Mouse (Mus musculus) hindbrain, postnatal 0 days (tissue): ENCODE data around the gene Megf11. TPM values are rescaled to one million over a fixed set of nuclear protein-coding genes. Genes with fewer than 3 reads are reported as not detected.
"Not testable (repeated sequence)": the region's sequence is repeated elsewhere in the genome, so short reads cannot be mapped to it uniquely, and the experiment has no call there.

Source experiments
- ATAC-seq: fragments of 200-750 bp; cut with Nextera tagmentation; 2 replicates; pipeline ENCODE4 v1.8.0; 2017; ENCODE audit warnings: mild to moderate bottlenecking, moderate TSS enrichment, moderate library complexity
- DNase-seq: peaks from one replicate; pipeline ENCODE4 v3.0.0-alpha.2; 2015; ENCODE audit warnings: low spot score
- H3K27ac ChIP-seq: fragments of 300-500 bp; sonication (generic); 2 replicates; pipeline ENCODE4 v1.5.1; 2014; ENCODE audit warnings: mild to moderate bottlenecking
- H3K27me3 ChIP-seq: fragments of 300-500 bp; sonication (generic); 2 replicates; pipeline ENCODE4 v1.6.1; 2014; ENCODE audit warnings: low read length, mixed read lengths; ENCODE audit not compliant: insufficient read depth
- H3K36me3 ChIP-seq: fragments of 300-500 bp; sonication (generic); 2 replicates; pipeline ENCODE4 v1.6.1; 2014; ENCODE audit warnings: low read length, mixed read lengths; ENCODE audit not compliant: insufficient read depth
- H3K4me1 ChIP-seq: fragments of 300-500 bp; sonication (generic); 2 replicates; pipeline ENCODE4 v1.6.1; 2014; ENCODE audit warnings: antibody characterized with exemption, low read length, mixed read lengths; ENCODE audit not compliant: insufficient read depth
- H3K4me2 ChIP-seq: fragments of 300-500 bp; sonication (generic); 2 replicates; pipeline ENCODE4 v1.6.1; 2014; ENCODE audit warnings: low read depth, mild to moderate bottlenecking, low read length, moderate library complexity, mixed read lengths
- H3K4me3 ChIP-seq: fragments of 300-500 bp; sonication (generic); 2 replicates; pipeline ENCODE4 v1.5.1; 2014; ENCODE audit warnings: low read length
- H3K9ac ChIP-seq: fragments of 300-500 bp; sonication (generic); replicated peaks from 2 replicates; pipeline ENCODE4 v1.6.1; 2014; ENCODE audit warnings: mild to moderate bottlenecking, low read length, moderate library complexity, mixed read lengths
- H3K9me3 ChIP-seq: fragments of 300-500 bp; sonication (generic); 2 replicates; pipeline ENCODE4 v1.6.1; 2016; ENCODE audit warnings: low read length, mixed read lengths
- CTCF ChIP-seq: IDR thresholded peaks from 2 replicates; pipeline ENCODE4 v1.5.1; 2016; ENCODE audit warnings: antibody characterized with exemption, control low read depth, low read depth
- WGBS: fragments of 180-500 bp; shearing (Covaris S2); extraction: QIAGEN DNeasy Blood & Tissue Kit; methylation state at CpG from one replicate; pipeline ENCODE4 v1.1.7; 2014; 5-methylcytosine and 5-hydroxymethylcytosine counted together
- polyA plus RNA-seq: library from polyadenylated mRNA; unstranded; fragments of >200 nt; fragmentation: Nextera tagmentation; extraction: Ambion mirVana; gene quantifications from 2 replicates; pipeline ENCODE4 v1.2.1, GENCODE M21; 2015
- total RNA-seq: library from RNA; depleted of rRNA; stranded (reverse); fragments of >200 nt; gene quantifications from 2 replicates; pipeline ENCODE4 v1.2.3, GENCODE M21; 2014

The Megf11 gene
- total and polyA plus RNA-seq, 2 experiments from 2014 or later, result 16.1 to 38.2 TPM

GRCm38 (mm10) chr9:64654723-64655122, 269.3 kb downstream of the Megf11 start:
- no peak overlapping the region for H3K4me2 ChIP-seq

GRCm38 (mm10) chr9:64656613-64657012, 271.2 kb downstream of the Megf11 start:
- no peak overlapping the region for H3K27ac ChIP-seq
- H3K36me3 ChIP-seq, result no peaks in the 10 kb centered on the region
- ATAC-seq, result no peak

More at GRCm38 (mm10) chr9:64654723-64655122, 269.3 kb downstream of the Megf11 start:
- Histone ChIP-seq H3K27me3 (no peaks in the 10 kb centered on the region), H3K4me3 (no peak overlapping the region), H3K9ac (no peak overlapping the region), H3K9me3 (no peaks in the 10 kb centered on the region), H3K27ac (no peak overlapping the region), H3K4me1 (no peaks in the 10 kb centered on the region), H3K36me3 (no peaks in the 10 kb centered on the region)
- DNase-seq (no peak), ATAC-seq (no peak)
- 56% methylated on average over 10 of the region's 10 CpGs for WGBS
- TF ChIP-seq CTCF, result no peak

GRCm38 (mm10) chr9:64660222-64660621, 274.8 kb downstream of the Megf11 start:
- WGBS, result 64% methylated on average over 7 of the region's 7 CpGs

More at GRCm38 (mm10) chr9:64656613-64657012, 271.2 kb downstream of the Megf11 start:
- H3K4me3 ChIP-seq, result no peak overlapping the region
- no peak for DNase-seq
- no peak overlapping the region for H3K4me2 ChIP-seq
- WGBS, result 90% methylated on average over 5 of the region's 5 CpGs
- no peak overlapping the region for H3K9ac ChIP-seq
- no peak for TF ChIP-seq CTCF
- H3K9me3 ChIP-seq, result no peaks in the 10 kb centered on the region
- no peaks in the 10 kb centered on the region for H3K27me3 ChIP-seq
- H3K4me1 ChIP-seq, result no peaks in the 10 kb centered on the region

GRCm38 (mm10) chr9:64664612-64665011, 279.2 kb downstream of the Megf11 start:
- H3K4me1 ChIP-seq, result no peaks in the 10 kb centered on the region
- no peak for DNase-seq
- H3K9me3 ChIP-seq, result no peaks in the 10 kb centered on the region
- no peaks in the 10 kb centered on the region for H3K36me3 ChIP-seq
- no peak overlapping the region for H3K27ac ChIP-seq
- 9% methylated on average over 1 of the region's 1 CpGs for WGBS
- H3K4me2 ChIP-seq, result no peak overlapping the region
- H3K9ac ChIP-seq, result no peak overlapping the region
- H3K27me3 ChIP-seq, result no peaks in the 10 kb centered on the region
- ATAC-seq, result no peak
- H3K4me3 ChIP-seq, result no peak overlapping the region
- no peak for TF ChIP-seq CTCF

More at GRCm38 (mm10) chr9:64660222-64660621, 274.8 kb downstream of the Megf11 start:
- H3K9me3 ChIP-seq, result no peaks in the 10 kb centered on the region
- no peaks in the 10 kb centered on the region for H3K27me3 ChIP-seq
- H3K27ac ChIP-seq, result no peak overlapping the region
- no peak overlapping the region for H3K4me2 ChIP-seq
- H3K4me1 ChIP-seq, result no peaks in the 10 kb centered on the region
- no peaks in the 10 kb centered on the region for H3K36me3 ChIP-seq
- no peak for DNase-seq
- ATAC-seq, result peak; percentile 49; the same call in 1 of the 2 replicates
- H3K9ac ChIP-seq, result no peak overlapping the region
- H3K4me3 ChIP-seq, result no peak overlapping the region
- no peak for TF ChIP-seq CTCF

- no peaks in the 10 kb centered on the region for H3K9me3 ChIP-seq
- ATAC-seq, result no peak
- H3K27me3 ChIP-seq, result no peaks in the 10 kb centered on the region
- no peak overlapping the region for H3K27ac ChIP-seq
- no peaks in the 10 kb centered on the region for H3K4me1 ChIP-seq
- H3K36me3 ChIP-seq, result no peaks in the 10 kb centered on the region
- WGBS, result 38% methylated on average over 4 of the region's 4 CpGs
- no peak for DNase-seq
- no peak overlapping the region for H3K9ac ChIP-seq
- H3K4me3 ChIP-seq, result no peak overlapping the region
- TF ChIP-seq CTCF, result no peak
- no peak overlapping the region for H3K4me2 ChIP-seq
Measured at GRCm38 (mm10) chr9:64666549-64666948, 281.1 kb downstream of the Megf11 start.

- Histone ChIP-seq H3K9ac (no peak overlapping the region), H3K36me3 (no peaks in the 10 kb centered on the region), H3K27me3 (no peaks in the 10 kb centered on the region), H3K4me2 (no peak overlapping the region), H3K9me3 (no peaks in the 10 kb centered on the region), H3K27ac (no peak overlapping the region), H3K4me1 (no peaks in the 10 kb centered on the region), H3K4me3 (no peak overlapping the region)
- 32% methylated on average over 5 of the region's 5 CpGs for WGBS
- no peak for ATAC-seq
- TF ChIP-seq CTCF, result no peak
- DNase-seq, result no peak
Measured at GRCm38 (mm10) chr9:64667513-64667912, 282.1 kb downstream of the Megf11 start.

- no peak for TF ChIP-seq CTCF
- ATAC-seq (no peak), DNase-seq (no peak)
- no peak overlapping the region for H3K4me3 ChIP-seq
- no peaks in the 10 kb centered on the region for H3K36me3 ChIP-seq
- H3K4me2 ChIP-seq, result no peak overlapping the region
- H3K27me3 ChIP-seq, result no peaks in the 10 kb centered on the region
- WGBS, result 54% methylated on average over 2 of the region's 2 CpGs
- no peak overlapping the region for H3K9ac ChIP-seq
- H3K4me1 ChIP-seq, result no peaks in the 10 kb centered on the region
- H3K27ac ChIP-seq, result no peak overlapping the region
- H3K9me3 ChIP-seq, result no peaks in the 10 kb centered on the region
Measured at GRCm38 (mm10) chr9:64668001-64668400, 282.6 kb downstream of the Megf11 start.

- H3K4me1 ChIP-seq, H3K36me3 ChIP-seq, H3K9me3 ChIP-seq, H3K27me3 ChIP-seq, H3K9ac ChIP-seq, DNase-seq, H3K4me2 ChIP-seq, H3K4me3 ChIP-seq, H3K27ac ChIP-seq, ATAC-seq: not testable (repeated sequence)
- WGBS, result 54% methylated on average over 7 of the region's 11 CpGs
Measured at GRCm38 (mm10) chr9:64671341-64672319, 286.2 kb downstream of the Megf11 start.
